Comparison of ENCODE assay signal across 8 mouse cellular contexts in genomic region chr12:59039971-59040844, GRCm38 (mm10). TPM values are rescaled to one million over a fixed set of nuclear protein-coding genes. Genes with fewer than 3 reads are reported as not detected.
DNase-seq lines count a peak whose midpoint lies in the region; ATAC-seq and TF ChIP-seq lines count a peak whose summit lies in the region.

No protein-coding gene starts in this region.

- H3K4me2 ChIP-seq in lung, embryonic 14.5 days, result peak overlapping the region; percentile 40

- H3K36me3 ChIP-seq in lung, embryonic 14.5 days (ENCODE audit: insufficient read depth), result peaks cover 31% of the 10 kb centered on the region

- no peaks in the 10 kb centered on the region for H3K9me3 ChIP-seq in lung, embryonic 14.5 days (ENCODE audit: low read depth, low read length)

- no peaks in the 10 kb centered on the region for H3K4me1 ChIP-seq in cortical plate, adult 2 months (ENCODE audit: control insufficient read depth, insufficient read depth, low read length)
- H3K4me1 ChIP-seq in lung, embryonic 14.5 days (ENCODE audit: insufficient read depth), result no peaks in the 10 kb centered on the region

- TF ChIP-seq CTCF in cortical plate, adult 2 months (IDR thresholded peaks at IDR 0.05; ENCODE audit: extremely low read depth, insufficient read depth, low read length), result no peak
- no peak for TF ChIP-seq CTCF in lung, embryonic 14.5 days (IDR thresholded peaks at IDR 0.05; ENCODE audit: low read depth)

- intact Hi-C loops in left cerebral cortex, postnatal 4 days (cut with DNase I), result no loop called here
- intact Hi-C loops in left cerebral cortex, postnatal 14 days (cut with DNase I), result no loop called here

- H3K27ac ChIP-seq in cortical plate, adult 2 months (ENCODE audit: insufficient read depth, low read length), result no peak overlapping the region
- H3K27ac ChIP-seq in lung, embryonic 14.5 days (ENCODE audit: low read depth), result peak overlapping the region; percentile 78

- H3K9ac ChIP-seq in lung, embryonic 14.5 days, result no peak overlapping the region

- 0 out of 2 replicates have a peak, but pooled peaks have one; percentile 19 for TF ChIP-seq POLR2A in cortical plate, adult 2 months (IDR thresholded peaks at IDR 0.05; ENCODE audit: extremely low read depth, insufficient read depth, low read length)

- no peak overlapping the region for H3K4me3 ChIP-seq in cortical plate, adult 2 months (ENCODE audit: insufficient read depth, low read length)
- no peak overlapping the region for H3K4me3 ChIP-seq in lung, embryonic 14.5 days (ENCODE audit: low read depth, low read length)

- peak; percentile 89 for ATAC-seq in lung, embryonic 14.5 days (ENCODE audit: insufficient read depth)
- ATAC-seq in neutrophil, adult 5-6 weeks (ENCODE audit: extremely low read depth, insufficient number of reproducible peaks, low FRiP score, poor library complexity, severe bottlenecking), result peak; percentile 26; the same call in 1 of the 2 replicates

- WGBS in lung, embryonic 14.5 days, result 4% methylated on average over 23 of the region's 23 CpGs

- no peaks in the 10 kb centered on the region for H3K27me3 ChIP-seq in lung, embryonic 14.5 days (ENCODE audit: insufficient read depth, low read length)

- peak; percentile 24 for DNase-seq in left cerebral cortex, postnatal 4 days
- DNase-seq in left cerebral cortex, postnatal 14 days (ENCODE audit: low spot score in 2 of 2), result no peak
- peak; percentile 13 for DNase-seq in heart, adult 8-10 months (ENCODE audit: low spot score)
- DNase-seq in kidney, adult 11 months, result peak; percentile 34
- DNase-seq in lung, embryonic 14.5 days, result peak; percentile 83
- no peak for DNase-seq in layer of hippocampus, adult 8-10 months (ENCODE audit: low spot score in 2 of 2)

RNA-seq across cellular contexts. Expression of gene Trappc6b, which starts 21.1 kb away (rescaled TPM):
- 10 to 100 TPM; 93.2 to 99.6 TPM for total RNA-seq in left cerebral cortex, postnatal 4 days (2021)
- 100 to 1,000 TPM; 107 to 121 TPM for total RNA-seq in left cerebral cortex, postnatal 14 days (2021)
- polyA plus RNA-seq in cortical plate, adult 2 months (2012; rRNA removed), result 158 TPM in 2 replicates
- 10 to 100 TPM; 57.6 to 75.2 (median 68.7) TPM for total RNA-seq in heart, adult 8-10 months (2022)
- 57.9 and 59.5 TPM in 2 replicates for polyA plus RNA-seq in lung, embryonic 14.5 days (2014; fragmentation: Nextera tagmentation; extraction: Ambion mirVana)
- 59.7 and 81.9 TPM in 2 replicates for total RNA-seq in neutrophil, adult 5-6 weeks (2017)
- total RNA-seq in layer of hippocampus, adult 8-10 months (2022), result 100 to 1,000 TPM; 101 to 109 (median 106) TPM

RNA-seq across cellular contexts. Expression of gene Pnn, which starts 26.5 kb away (rescaled TPM):
- 10 to 100 TPM; 59.9 to 65.4 TPM for total RNA-seq in left cerebral cortex, postnatal 4 days (2021)
- 10 to 100 TPM; 46.0 to 51.0 TPM for total RNA-seq in left cerebral cortex, postnatal 14 days (2021)
- 67.1 and 75.0 TPM in 2 replicates for polyA plus RNA-seq in cortical plate, adult 2 months (2012; rRNA removed)
- 10 to 100 TPM; 18.8 to 35.6 (median 25.9) TPM for total RNA-seq in heart, adult 8-10 months (2022)
- polyA plus RNA-seq in lung, embryonic 14.5 days (2014; fragmentation: Nextera tagmentation; extraction: Ambion mirVana), result 89.3 and 95.4 TPM in 2 replicates
- 122 and 141 TPM in 2 replicates for total RNA-seq in neutrophil, adult 5-6 weeks (2017)
- total RNA-seq in layer of hippocampus, adult 8-10 months (2022), result 10 to 100 TPM; 44.1 to 62.6 (median 55.0) TPM

RNA-seq across cellular contexts. Expression of gene Gemin2, which starts 27.0 kb away (rescaled TPM):
- 1 to 10 TPM; 6.5 to 7.0 TPM for total RNA-seq in left cerebral cortex, postnatal 4 days (2021)
- total RNA-seq in left cerebral cortex, postnatal 14 days (2021), result 1 to 10 TPM; 6.3 to 9.0 TPM
- 9.2 and 10.5 TPM in 2 replicates for polyA plus RNA-seq in cortical plate, adult 2 months (2012; rRNA removed)
- 1 to 10 TPM; 4.3 to 6.2 (median 5.3) TPM for total RNA-seq in heart, adult 8-10 months (2022)
- 27.4 and 27.7 TPM in 2 replicates for polyA plus RNA-seq in lung, embryonic 14.5 days (2014; fragmentation: Nextera tagmentation; extraction: Ambion mirVana)
- total RNA-seq in neutrophil, adult 5-6 weeks (2017), result 9.1 and 13.5 TPM in 2 replicates
- total RNA-seq in layer of hippocampus, adult 8-10 months (2022), result 1 to 10 TPM; 6.8 to 9.9 (median 9.1) TPM

RNA-seq across cellular contexts. Expression of gene Sec23a, which starts 28.4 kb away (rescaled TPM):
- total RNA-seq in left cerebral cortex, postnatal 4 days (2021), result 100 to 1,000 TPM; 148 to 151 TPM
- total RNA-seq in left cerebral cortex, postnatal 14 days (2021), result 100 to 1,000 TPM; 123 to 127 TPM
- 52.2 and 53.0 TPM in 2 replicates for polyA plus RNA-seq in cortical plate, adult 2 months (2012; rRNA removed)
- 10 to 100 TPM; 42.2 to 47.9 (median 45.9) TPM for total RNA-seq in heart, adult 8-10 months (2022)
- polyA plus RNA-seq in lung, embryonic 14.5 days (2014; fragmentation: Nextera tagmentation; extraction: Ambion mirVana), result 73.0 and 79.5 TPM in 2 replicates
- total RNA-seq in neutrophil, adult 5-6 weeks (2017), result 22.6 and 31.1 TPM in 2 replicates
- 100 to 1,000 TPM in 2 of 4 experiments, 10 to 100 TPM in 2; 90.2 to 114 (median 101) TPM for total RNA-seq in layer of hippocampus, adult 8-10 months (2022)

RNA-seq across cellular contexts. Expression of gene Mia2, which starts 55.4 kb away (rescaled TPM):
- total RNA-seq in left cerebral cortex, postnatal 4 days (2021), result 10 to 100 TPM; 32.1 to 33.1 TPM
- total RNA-seq in left cerebral cortex, postnatal 14 days (2021), result 10 to 100 TPM; 46.3 to 47.9 TPM
- polyA plus RNA-seq in cortical plate, adult 2 months (2012; rRNA removed), result 52.2 and 52.6 TPM in 2 replicates
- 100 to 1,000 TPM in 2 of 4 experiments, 10 to 100 TPM in 2; 93.4 to 113 (median 106) TPM for total RNA-seq in heart, adult 8-10 months (2022)
- polyA plus RNA-seq in lung, embryonic 14.5 days (2014; fragmentation: Nextera tagmentation; extraction: Ambion mirVana), result 49.3 and 53.2 TPM in 2 replicates
- 319 and 342 TPM in 2 replicates for total RNA-seq in neutrophil, adult 5-6 weeks (2017)
- 10 to 100 TPM; 47.8 to 51.6 (median 49.6) TPM for total RNA-seq in layer of hippocampus, adult 8-10 months (2022)

Comparison
In these comparisons a context has a peak if more than half of its experiments do, and no peak if none do; other contexts are left out.
1. DNase-seq: peak in left cerebral cortex, postnatal 4 days (single experiment), heart, adult 8-10 months (single experiment), kidney, adult 11 months (single experiment) and lung, embryonic 14.5 days (single experiment); none in left cerebral cortex, postnatal 14 days (0 of 2) and layer of hippocampus, adult 8-10 months (0 of 2).